Comparison of ENCODE assay signal across 18 mouse cellular contexts in the genomic region with DNA sequence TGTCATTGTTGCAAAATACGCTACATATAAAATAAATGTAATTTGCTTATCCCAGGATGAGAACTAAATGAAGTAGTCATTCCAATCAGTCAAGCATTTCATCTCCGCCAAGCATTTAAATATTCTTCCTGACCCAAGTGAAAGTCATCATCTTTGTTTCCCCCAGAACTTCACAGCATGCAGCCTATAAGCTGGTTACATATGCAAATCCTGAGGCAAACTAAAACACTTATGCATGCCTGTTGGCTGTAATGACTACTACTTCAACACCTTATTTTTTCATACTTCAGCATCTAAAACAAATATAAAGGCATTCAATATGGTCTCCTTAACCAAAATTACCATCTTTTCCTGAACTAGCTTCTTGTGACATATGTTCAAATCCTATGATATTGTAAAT.
"Had no signal": no experiment of that assay in that cellular context is flagged by ENCODE, and none has a peak within 500 bp of the region (broad histone marks: within the 10 kb centered on the region; RNA-seq: fewer than 3 reads in every experiment).

No protein-coding gene starts in this region.

- DNase-seq: lung, adult 18-20 months; lung, embryonic 14.5 days; lung, postnatal 10 days; lung, postnatal 4 days; retina, postnatal 1 day; right cerebral cortex, adult 18-20 months; right cerebral cortex, postnatal 25 days; right cerebral cortex, postnatal 4 days; spleen, adult 18-20 months; thymus, adult 18-20 months; thymus, postnatal 14 days; thymus, postnatal 36 days had no signal

- H3K4me1 ChIP-seq: midbrain, embryonic 10.5 days; neural tube, embryonic 13.5 days; neural tube, embryonic 15.5 days had no signal

- H3K9me3 ChIP-seq: midbrain, embryonic 10.5 days; neural tube, embryonic 13.5 days; neural tube, embryonic 15.5 days had no signal

- ATAC-seq: midbrain, embryonic 16.5 days had no signal

- H3K9ac ChIP-seq: liver, embryonic 14.5 days; lung, embryonic 14.5 days; neural tube, embryonic 13.5 days; neural tube, embryonic 15.5 days had no signal

- H3K36me3 ChIP-seq: midbrain, embryonic 10.5 days; neural tube, embryonic 13.5 days; neural tube, embryonic 15.5 days had no signal

- H3K27me3 ChIP-seq: neural tube, embryonic 13.5 days; neural tube, embryonic 15.5 days had no signal

- H3K4me2 ChIP-seq: lung, embryonic 14.5 days; neural tube, embryonic 13.5 days; neural tube, embryonic 15.5 days had no signal

- H3K4me3 ChIP-seq: midbrain, embryonic 10.5 days; myocyte; neural tube, embryonic 13.5 days; neural tube, embryonic 15.5 days had no signal

- H3K27ac ChIP-seq: liver, embryonic 14.5 days; midbrain, embryonic 10.5 days; neural tube, embryonic 13.5 days; neural tube, embryonic 15.5 days had no signal
